Mouse (Mus musculus) small intestine, adult 2 months (tissue): ENCODE measurements around the gene Zfp607a. TPM values are rescaled to one million over a fixed set of nuclear protein-coding genes. Genes with fewer than 3 reads are reported as not detected.

Experiments
- H3K27ac ChIP-seq: fragments of 200-500 bp; 2 replicates; pipeline ENCODE4 v1.5.1; 2012; ENCODE audit warnings: low read depth, low read length, control low read depth, inconsistent platforms; ENCODE audit not compliant: insufficient read depth
- H3K27me3 ChIP-seq: fragments of 200-500 bp; 2 replicates; pipeline ENCODE4 v1.6.1; 2012; ENCODE audit warnings: mild to moderate bottlenecking, moderate library complexity, low read length, inconsistent platforms; ENCODE audit not compliant: control insufficient read depth, insufficient read depth
- H3K36me3 ChIP-seq: fragments of 200-500 bp; 2 replicates; pipeline ENCODE4 v1.6.1; 2012; ENCODE audit warnings: mild to moderate bottlenecking, low read length, control low read depth, inconsistent platforms; ENCODE audit not compliant: control insufficient read depth, insufficient read depth
- H3K4me1 ChIP-seq: fragments of 200-500 bp; 2 replicates; pipeline ENCODE4 v1.6.1; 2012; ENCODE audit warnings: low read length, inconsistent platforms, mixed read lengths; ENCODE audit not compliant: control insufficient read depth, insufficient read depth, insufficient read length
- H3K4me3 ChIP-seq: fragments of 200-500 bp; 2 replicates; pipeline ENCODE4 v1.5.1; 2012; ENCODE audit warnings: low read depth, mild to moderate bottlenecking, control low read depth, inconsistent platforms, low read length, moderate library complexity
- CTCF ChIP-seq: fragments of 200-500 bp; IDR thresholded peaks from 2 replicates; pipeline ENCODE4 v1.5.1; 2012; ENCODE audit warnings: low read depth, mild to moderate bottlenecking, control low read depth, inconsistent platforms, low read length, moderate library complexity, mixed read lengths; ENCODE audit not compliant: insufficient replicate concordance, insufficient read length; ENCODE audit errors: extremely low read depth
- POLR2A ChIP-seq: fragments of 200-500 bp; IDR thresholded peaks from 2 replicates; pipeline ENCODE4 v1.6.1; 2012; ENCODE audit warnings: low read depth, mild to moderate bottlenecking, control low read depth, inconsistent platforms, low read length, moderate library complexity
- WGBS: fragments of 180-500 bp; shearing (Covaris S2); methylation state at CpG from one replicate; pipeline ENCODE4 v1.1.7; 2018; 5-methylcytosine and 5-hydroxymethylcytosine counted together
- polyA plus RNA-seq: library from polyadenylated mRNA; depleted of rRNA; stranded (reverse); fragments of >200 nt; gene quantifications from 2 replicates; pipeline ENCODE4 v1.2.3, GENCODE M21; 2012; rRNA removed

The Zfp607a gene
- 0.11 and 0.13 TPM in 2 replicates for polyA plus RNA-seq

- WGBS = 89% methylated on average over 1 of the region's 1 CpGs
- TF ChIP-seq CTCF (no peak), POLR2A (no peak)
- peaks cover 4% of the 10 kb centered on the region; the same call in 1 of the 2 replicates for H3K36me3 ChIP-seq
- no peak within 1 kb of the TSS for H3K4me3 ChIP-seq
- H3K27me3 ChIP-seq = no peaks in the 10 kb centered on the region
- H3K27ac ChIP-seq = no peak within 1 kb of the TSS
- no peaks in the 10 kb centered on the region for H3K4me1 ChIP-seq
These were observed at the start of gene Zfp607a for GRCm38 (mm10) chr7:27857227-27857626. TSS of gene Zfp607a (plus strand) at chr7:27857527.

- H3K27me3 ChIP-seq = no peaks in the 10 kb centered on the region
- H3K4me1 ChIP-seq = no peaks in the 10 kb centered on the region
- peaks cover 18% of the 10 kb centered on the region for H3K36me3 ChIP-seq
- 97% methylated on average over 7 of the region's 7 CpGs for WGBS
- H3K4me3 ChIP-seq = no peak overlapping the region
- TF ChIP-seq POLR2A (no peak), CTCF (no peak)
- H3K27ac ChIP-seq = no peak overlapping the region
These were observed 38.7 kb upstream of the Zfp607a start for GRCm38 (mm10) chr7:27818526-27819110.

GRCm38 (mm10) chr7:27822611-27823010 is 34.7 kb upstream of the Zfp607a start:
- TF ChIP-seq CTCF (no peak), POLR2A (no peak)
- Histone ChIP-seq H3K27ac (no peak overlapping the region), H3K36me3 (peaks cover 15% of the 10 kb centered on the region), H3K27me3 (no peaks in the 10 kb centered on the region), H3K4me3 (no peak overlapping the region), H3K4me1 (no peaks in the 10 kb centered on the region)

GRCm38 (mm10) chr7:27834131-27834530 is 23.2 kb upstream of the Zfp607a start:
- H3K4me3 ChIP-seq = no peak overlapping the region
- H3K27me3 ChIP-seq = no peaks in the 10 kb centered on the region
- WGBS = 81% methylated on average over 2 of the region's 2 CpGs
- TF ChIP-seq POLR2A = no peak
- TF ChIP-seq CTCF = no peak
- H3K4me1 ChIP-seq = peaks cover 1% of the 10 kb centered on the region; the same call in 1 of the 2 replicates
- no peaks in the 10 kb centered on the region for H3K36me3 ChIP-seq
- H3K27ac ChIP-seq = no peak overlapping the region

GRCm38 (mm10) chr7:27837896-27838295 is 19.4 kb upstream of the Zfp607a start:
- H3K4me3 ChIP-seq = 0 out of 2 replicates have a peak overlapping the region, but pooled peaks have one; percentile 21
- 19% methylated on average over 6 of the region's 6 CpGs for WGBS
- peak overlapping the region; percentile 49; the same call in 1 of the 2 replicates for H3K27ac ChIP-seq

GRCm38 (mm10) chr7:27838323-27839249 is 18.7 kb upstream of the Zfp607a start, which contains the start of gene Zfp59:
TSS of gene Zfp59 (plus strand) at chr7:27838607.
- TF ChIP-seq POLR2A = 0 out of 2 replicates have a peak, but pooled peaks have one; percentile 50
- no peak for TF ChIP-seq CTCF
- Histone ChIP-seq H3K27me3 (no peaks in the 10 kb centered on the region), H3K36me3 (no peaks in the 10 kb centered on the region), H3K27ac (peak within 1 kb of the TSS; percentile 49; the same call in 1 of the 2 replicates), H3K4me1 (peaks cover 1% of the 10 kb centered on the region; the same call in 1 of the 2 replicates), H3K4me3 (peak within 1 kb of the TSS; percentile 80)
- WGBS = 2% methylated on average over 34 of the region's 34 CpGs

More at GRCm38 (mm10) chr7:27837896-27838295, 19.4 kb upstream of the Zfp607a start:
- Histone ChIP-seq H3K4me1 (peaks cover 1% of the 10 kb centered on the region; the same call in 1 of the 2 replicates), H3K27me3 (no peaks in the 10 kb centered on the region), H3K36me3 (no peaks in the 10 kb centered on the region)
- TF ChIP-seq CTCF = no peak
- TF ChIP-seq POLR2A = no peak
